Mouse (Mus musculus) monocyte, adult 5-6 weeks (primary cell): ENCODE results near the gene Psmb1. TPM values are rescaled to one million over a fixed set of nuclear protein-coding genes. Genes with fewer than 3 reads are reported as not detected.

ENCODE experiments used
- total RNA-seq: library from RNA; stranded (forward); fragments of 200-1000, 200-491, 200-594 nt; gene quantifications from 3 replicates; pipeline ENCODE4 v1.2.3, GENCODE M21; 2017

Gene Psmb1
- total RNA-seq, 1 experiment from 2014 or later = 199 TPM

Other genes with a start within 250 kb of the Psmb1 start
- gene Dll1, start 122.9 kb downstream of the Psmb1 start, total RNA-seq = 0.19 to 1.4 TPM in 2 of 3 replicates, not detected in the other
- 25.5 to 42.6 TPM (median 29.4 TPM) in 3 replicates for gene Fam120b, start 103.5 kb downstream of the Psmb1 start, total RNA-seq
- 32.7 to 62.0 TPM (median 39.8 TPM) in 3 replicates for gene Tbp, start 137 bp upstream of the Psmb1 start, total RNA-seq
- 41.3 to 60.1 TPM (median 53.8 TPM) in 3 replicates for gene Pdcd2, start 27.6 kb upstream of the Psmb1 start, total RNA-seq
- 3.8 to 15.2 TPM (median 4.9 TPM) in 3 replicates for gene Prdm9, start 64.6 kb upstream of the Psmb1 start, total RNA-seq
- gene Chd1, start 205.2 kb upstream of the Psmb1 start, total RNA-seq = 92.9 to 105 TPM (median 98.3 TPM) in 3 replicates